Mouse (Mus musculus): ENCODE results near the gene Zfp3.

The Zfp3 gene

DNA sequence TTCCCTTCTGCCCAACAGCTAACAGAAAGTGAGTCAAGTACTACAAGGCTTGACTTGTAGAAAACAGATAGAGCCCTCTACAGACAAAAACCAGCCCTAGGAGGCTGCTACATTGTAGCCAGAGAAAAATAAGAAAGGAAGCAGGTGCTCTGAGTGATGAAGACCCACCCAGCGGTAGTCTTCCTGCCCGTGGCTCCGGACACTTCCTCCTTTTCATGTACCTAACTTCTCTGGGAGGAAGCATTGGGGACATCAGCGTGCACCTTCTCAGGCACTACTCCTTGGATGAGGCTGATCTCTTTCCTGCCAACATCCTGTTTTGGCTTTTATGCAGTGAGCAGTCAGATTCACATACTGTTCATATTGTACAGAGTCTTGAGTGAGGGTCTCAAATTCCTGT is 42.7 kb downstream of the Zfp3 start:
- no peak for DNase-seq (ENCODE audit: low spot score in 2 of 2)

GRCm38 (mm10) chr11:70807630-70808029 is 43.6 kb downstream of the Zfp3 start:
- no peak for DNase-seq (ENCODE audit: low spot score in 2 of 2)

- DNase-seq (ENCODE audit: low spot score in 2 of 2): no peak
These were observed 44.1 kb downstream of the Zfp3 start for GRCm38 (mm10) chr11:70808101-70808500.

- DNase-seq (ENCODE audit: low spot score in 2 of 2): no peak
These were observed 45.0 kb downstream of the Zfp3 start for GRCm38 (mm10) chr11:70809011-70809410.

DNA sequence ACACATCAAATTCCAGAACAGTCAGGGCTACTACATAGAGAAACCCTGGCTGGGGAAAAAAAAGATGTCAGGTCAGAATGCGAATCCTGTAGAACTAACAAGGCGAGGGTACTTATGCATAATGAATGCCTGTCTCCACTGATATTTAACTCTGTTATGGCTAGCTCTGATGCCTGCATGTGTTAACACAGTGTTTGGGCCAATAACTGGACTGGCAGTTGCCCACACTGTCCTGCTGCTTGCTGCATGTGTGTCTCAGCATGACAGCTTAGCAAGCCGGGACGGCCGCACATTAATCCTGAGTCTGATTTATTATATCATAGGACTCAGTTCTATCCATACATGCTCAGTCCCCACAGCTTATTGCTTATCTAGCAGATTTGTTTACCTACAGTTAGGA is 47.0 kb downstream of the Zfp3 start:
- no peak for DNase-seq (ENCODE audit: low spot score in 2 of 2)

- no peak for DNase-seq (ENCODE audit: low spot score in 2 of 2)
These were observed 47.6 kb downstream of the Zfp3 start for GRCm38 (mm10) chr11:70811471-70812240.

GRCm38 (mm10) chr11:70812365-70812764 is 48.4 kb downstream of the Zfp3 start, which contains the start of gene Scimp:
TSS of gene Scimp (minus strand) at chr11:70812586.
- DNase-seq (ENCODE audit: low spot score in 2 of 2): peak in 1 of 2 experiments; percentile 28

- no peak for DNase-seq (ENCODE audit: low spot score in 2 of 2)
These were observed 51.1 kb downstream of the Zfp3 start for GRCm38 (mm10) chr11:70815071-70815470.

DNA sequence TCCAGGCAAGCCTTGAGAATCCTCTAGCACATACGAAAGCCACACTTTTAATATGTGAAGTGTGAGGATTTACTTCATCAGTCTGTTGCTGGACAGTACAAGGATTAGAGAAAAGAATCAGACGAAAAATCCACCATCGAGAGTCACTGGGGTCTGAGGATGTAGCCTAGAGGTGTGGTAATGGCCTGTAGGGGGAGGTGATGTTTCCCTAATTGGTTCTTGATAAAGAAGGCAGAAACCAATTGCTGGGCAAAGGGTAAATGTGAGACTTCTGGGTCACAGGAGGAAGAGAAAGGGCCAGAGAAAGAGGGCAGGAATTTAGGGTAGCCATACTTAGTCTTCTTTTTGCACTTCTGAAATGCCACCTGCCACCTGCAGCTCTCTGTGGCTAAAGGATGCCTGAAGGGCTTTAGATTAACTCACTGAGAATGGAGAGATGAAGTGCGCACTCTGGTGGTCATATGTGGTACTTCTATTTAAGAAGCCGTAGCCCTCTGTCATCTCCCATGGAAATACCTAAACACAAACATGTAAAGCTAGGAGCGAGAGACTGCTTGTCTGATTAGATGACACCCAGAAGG is 51.6 kb downstream of the Zfp3 start:
- DNase-seq (ENCODE audit: low spot score in 2 of 2): peak in 1 of 2 experiments; percentile 54

- DNase-seq (ENCODE audit: low spot score in 2 of 2): no peak
These were observed 52.8 kb downstream of the Zfp3 start for GRCm38 (mm10) chr11:70816770-70817169.

DNA sequence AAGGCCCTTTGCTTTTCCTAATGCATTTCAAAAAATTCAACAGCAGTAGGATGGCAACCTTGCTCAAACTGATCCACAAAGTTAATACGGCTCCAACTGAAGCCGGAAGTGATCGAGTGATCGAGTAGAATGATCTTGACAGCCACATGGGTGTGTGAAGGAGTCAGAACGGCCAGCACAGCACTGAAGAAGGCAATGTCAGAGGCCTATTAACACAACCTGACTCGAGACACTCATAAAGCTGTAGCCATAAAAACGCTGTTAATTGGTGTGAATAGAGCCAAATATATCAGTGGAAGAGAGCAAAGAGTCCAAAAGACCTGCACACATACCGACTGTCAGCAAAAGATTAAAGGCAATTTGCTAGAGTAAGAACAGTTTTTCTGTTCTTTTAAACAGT is 56.1 kb downstream of the Zfp3 start:
- DNase-seq (ENCODE audit: low spot score in 2 of 2): no peak

- DNase-seq (ENCODE audit: low spot score in 2 of 2): no peak
These were observed 58.0 kb downstream of the Zfp3 start for GRCm38 (mm10) chr11:70821728-70822591.
